Mouse (Mus musculus): ENCODE data around the gene Atg4b. TPM values are rescaled to one million over a fixed set of nuclear protein-coding genes. Genes with fewer than 3 reads are reported as not detected.

Gene Atg4b
- polyA plus RNA-seq, 1 experiment from 2014 or later, result 81.2 TPM

Other genes with a start within 250 kb of the Atg4b start
- gene Farp2, start 239.4 kb upstream of the Atg4b start, polyA plus RNA-seq (2015; fragmentation: Nextera tagmentation; extraction: Ambion mirVana), result 6.1 and 7.2 TPM in 2 replicates
- gene Stk25, start 92.8 kb upstream of the Atg4b start, polyA plus RNA-seq (2015; fragmentation: Nextera tagmentation; extraction: Ambion mirVana), result 155 and 157 TPM in 2 replicates
- gene Bok, start 65.8 kb upstream of the Atg4b start, polyA plus RNA-seq (2015; fragmentation: Nextera tagmentation; extraction: Ambion mirVana), result 70.8 and 79.6 TPM in 2 replicates
- gene Thap4, start 3.4 kb downstream of the Atg4b start, polyA plus RNA-seq (2015; fragmentation: Nextera tagmentation; extraction: Ambion mirVana), result 51.4 and 54.0 TPM in 2 replicates
- gene Dtymk, start 50.4 kb downstream of the Atg4b start, polyA plus RNA-seq (2015; fragmentation: Nextera tagmentation; extraction: Ambion mirVana), result 228 and 237 TPM in 2 replicates
- gene Ing5, start 52.5 kb downstream of the Atg4b start, polyA plus RNA-seq (2015; fragmentation: Nextera tagmentation; extraction: Ambion mirVana), result 18.3 and 20.2 TPM in 2 replicates
- gene D2hgdh, start 73.4 kb downstream of the Atg4b start, polyA plus RNA-seq (2015; fragmentation: Nextera tagmentation; extraction: Ambion mirVana), result 13.0 and 15.7 TPM in 2 replicates
- 0.06 TPM in 1 of 2 replicates, not detected in the other for gene Gal3st2, start 109.8 kb downstream of the Atg4b start, polyA plus RNA-seq (2015; fragmentation: Nextera tagmentation; extraction: Ambion mirVana)
- 0.08 TPM in 1 of 2 replicates, not detected in the other for gene Gal3st2b, start 166.8 kb downstream of the Atg4b start, polyA plus RNA-seq (2015; fragmentation: Nextera tagmentation; extraction: Ambion mirVana)
- not detected in 2 replicates for gene Gal3st2c, start 239.0 kb downstream of the Atg4b start, polyA plus RNA-seq (2015; fragmentation: Nextera tagmentation; extraction: Ambion mirVana)